Mouse (Mus musculus) liver, adult 2 months (tissue): ENCODE measurements around the gene Bud13. TPM values are rescaled to one million over a fixed set of nuclear protein-coding genes. Genes with fewer than 3 reads are reported as not detected.

Experiments used
- DNase-seq: peaks from one replicate; pipeline ENCODE4 v3.0.0-alpha.2; 2011; ENCODE audit warnings: low read depth, low spot score; ENCODE audit errors: extremely low read depth
- H3K27ac ChIP-seq: fragments of 200-500 bp; replicated peaks from 2 replicates; pipeline ENCODE4 v1.5.1; 2012; ENCODE audit warnings: low read depth, mild to moderate bottlenecking, control low read depth, inconsistent platforms, low read length; ENCODE audit not compliant: insufficient read depth
- H3K27me3 ChIP-seq: fragments of 200-500 bp; 2 replicates; pipeline ENCODE4 v1.6.1; 2012; ENCODE audit warnings: mild to moderate bottlenecking, moderate library complexity, low read length, inconsistent platforms; ENCODE audit not compliant: control insufficient read depth, insufficient read depth
- H3K36me3 ChIP-seq: fragments of 200-500 bp; 2 replicates; pipeline ENCODE4 v1.6.1; 2012; ENCODE audit warnings: low read length, inconsistent platforms; ENCODE audit not compliant: control insufficient read depth, insufficient read depth
- H3K4me1 ChIP-seq: fragments of 200-500 bp; 2 replicates; pipeline ENCODE4 v1.6.1; 2011; ENCODE audit warnings: low read length; ENCODE audit not compliant: control insufficient read depth, insufficient read depth
- H3K4me3 ChIP-seq: fragments of 200-500 bp; 2 replicates; pipeline ENCODE4 v1.5.1; 2011; ENCODE audit warnings: low read depth, mild to moderate bottlenecking, control low read depth, low read length, moderate library complexity; ENCODE audit not compliant: insufficient read depth
- H3K79me2 ChIP-seq: fragments of 200-500 bp; 2 replicates; pipeline ENCODE4 v1.6.1; 2012; ENCODE audit warnings: inconsistent platforms, mild to moderate bottlenecking, low read length, moderate library complexity; ENCODE audit not compliant: control insufficient read depth, insufficient read depth
- H3K9ac ChIP-seq: fragments of 200-500 bp; 2 replicates; pipeline ENCODE4 v1.6.1; 2012; ENCODE audit warnings: low read depth, mild to moderate bottlenecking, control low read depth, inconsistent platforms, low read length
- CTCF ChIP-seq: fragments of 200-500 bp; IDR thresholded peaks from 2 replicates; pipeline ENCODE4 v1.5.1; 2011; ENCODE audit warnings: low read depth, low read length, control low read depth
- POLR2A ChIP-seq: fragments of 200-500 bp; IDR thresholded peaks from 2 replicates; pipeline ENCODE4 v1.6.1; 2011; ENCODE audit warnings: low read length, control low read depth; ENCODE audit not compliant: insufficient read depth; ENCODE audit errors: extremely low read depth
- WGBS: fragments of 180-500 bp; shearing (Covaris S2); methylation state at CpG from one replicate; pipeline ENCODE4 v1.1.7; 2018; 5-methylcytosine and 5-hydroxymethylcytosine counted together
- polyA plus RNA-seq: library from polyadenylated mRNA; depleted of rRNA; stranded (reverse); fragments of >200 nt; gene quantifications from 2 replicates; pipeline ENCODE4 v1.2.3, GENCODE M21; 2012
- total RNA-seq: library from RNA; depleted of rRNA; stranded (reverse); fragments of >200 nt; gene quantifications from 2 replicates; pipeline ENCODE4 v1.2.3, GENCODE M21; 2014

The Bud13 gene
- total and polyA plus RNA-seq, 2 experiments: 3.0 to 3.6 TPM

DNA sequence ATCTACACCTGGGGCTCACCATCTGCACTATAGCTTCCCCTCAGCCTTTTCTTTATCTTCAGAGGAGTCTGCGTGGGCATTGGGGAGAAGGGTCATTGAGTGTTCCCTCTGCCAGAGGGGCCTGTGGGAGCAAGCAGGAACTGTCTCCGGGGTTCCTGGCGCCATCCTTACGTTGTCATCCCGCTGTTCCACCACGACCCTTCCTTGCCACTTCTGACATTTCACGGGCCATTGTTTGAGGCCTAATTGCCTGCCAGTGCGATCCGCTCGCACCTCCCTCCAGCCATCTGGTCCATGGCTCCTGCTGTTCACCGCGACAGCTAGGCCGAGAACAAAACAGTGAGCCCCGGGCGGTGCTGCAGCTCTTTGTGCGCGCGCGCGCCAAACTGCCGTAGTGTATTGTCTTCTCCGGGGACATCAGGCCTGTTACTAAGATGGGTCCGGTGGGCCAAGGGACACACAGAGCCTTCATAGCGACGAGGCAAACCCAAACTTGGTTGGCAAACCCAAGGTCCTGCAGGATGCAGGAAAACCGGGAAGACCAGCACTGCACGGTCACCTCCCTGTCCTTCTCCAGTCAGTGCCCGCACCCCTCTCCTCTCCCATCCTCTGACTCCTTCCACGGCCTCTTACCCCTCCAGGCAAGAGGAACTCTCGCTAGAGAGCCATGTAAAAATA, 45.9 kb downstream of the Bud13 start:
- no peak for DNase-seq

DNA sequence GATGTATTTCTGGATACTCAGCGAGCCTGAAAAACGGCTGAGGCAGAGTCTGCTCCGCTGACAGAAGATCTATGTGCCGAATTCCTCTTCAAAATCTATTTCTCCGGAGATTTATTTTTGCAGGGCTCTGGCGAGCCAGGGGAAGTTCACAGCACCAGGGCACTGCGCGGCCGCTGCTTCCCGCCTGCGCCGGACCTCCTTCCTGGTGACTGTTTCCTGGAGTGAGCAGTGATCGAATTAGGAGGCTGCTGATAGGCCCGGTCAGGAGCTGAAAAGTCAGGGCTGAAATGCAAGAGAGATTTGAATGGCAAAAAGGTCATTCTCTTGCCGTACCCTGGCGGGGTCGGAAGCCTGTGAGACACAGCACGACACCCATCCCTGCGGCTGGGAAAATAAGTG, 46.4 kb downstream of the Bud13 start:
- Histone ChIP-seq H3K36me3 (no peaks in the 10 kb centered on the region), H3K9ac (0 out of 2 replicates have a peak overlapping the region, but pooled peaks have one; percentile 21), H3K27ac (no peak overlapping the region), H3K79me2 (no peaks in the 10 kb centered on the region), H3K4me1 (no peaks in the 10 kb centered on the region), H3K27me3 (peaks cover 8% of the 10 kb centered on the region; the same call in 1 of the 2 replicates), H3K4me3 (peak overlapping the region; percentile 35)
- DNase-seq: no peak
- WGBS: 5% methylated on average over 19 of the region's 19 CpGs
- TF ChIP-seq CTCF (no peak), POLR2A (no peak)

More for the DNA sequence above, 45.9 kb downstream of the Bud13 start:
- TF ChIP-seq CTCF: no peak
- WGBS: 11% methylated on average over 30 of the region's 30 CpGs
- H3K27me3 ChIP-seq: peaks cover 8% of the 10 kb centered on the region; the same call in 1 of the 2 replicates
- no peaks in the 10 kb centered on the region for H3K79me2 ChIP-seq
- no peaks in the 10 kb centered on the region for H3K4me1 ChIP-seq
- H3K36me3 ChIP-seq: no peaks in the 10 kb centered on the region
- H3K9ac ChIP-seq: peak overlapping the region; percentile 21; the same call in 1 of the 2 replicates
- H3K27ac ChIP-seq: no peak overlapping the region
- peak overlapping the region; percentile 35 for H3K4me3 ChIP-seq

DNA sequence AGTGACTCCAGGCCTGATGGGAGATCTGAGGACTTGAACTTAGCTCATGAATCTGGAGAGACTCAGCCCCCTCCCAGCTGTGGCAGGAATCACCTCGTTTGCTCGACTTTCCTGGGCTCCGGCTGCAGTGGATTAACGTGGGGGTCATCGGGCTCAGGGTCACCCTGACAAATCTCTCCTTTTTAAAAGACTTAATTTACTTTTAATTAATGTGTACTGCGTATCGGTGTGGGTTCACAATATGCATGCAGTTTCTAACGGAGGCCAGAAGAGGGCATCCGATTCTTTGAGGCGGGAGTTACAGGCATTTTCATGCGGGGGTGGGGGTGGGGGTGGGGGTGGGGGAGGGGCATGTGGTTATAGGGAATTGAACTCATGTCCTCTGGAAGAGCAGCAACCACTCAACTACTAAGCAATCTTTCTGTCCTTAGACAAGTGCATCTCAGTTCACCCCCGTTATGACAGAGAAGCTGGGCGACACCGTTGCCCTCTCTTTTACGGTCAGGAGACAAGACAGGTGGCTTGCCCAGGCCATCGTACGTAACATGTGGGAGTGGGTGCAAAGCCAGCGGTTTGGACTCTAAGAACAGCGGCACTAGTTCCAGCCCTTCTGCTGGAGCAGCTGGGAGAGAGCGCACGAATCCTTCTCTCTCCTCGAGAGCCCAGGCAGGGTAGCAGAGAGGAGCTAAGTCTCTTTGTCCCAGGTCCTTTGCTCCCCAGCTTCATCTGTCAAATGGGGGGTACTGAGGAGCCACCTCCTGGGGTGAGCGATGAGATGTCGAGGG, 47.2 kb downstream of the Bud13 start:
- no peak for TF ChIP-seq POLR2A
- TF ChIP-seq CTCF: no peak
- Histone ChIP-seq H3K27ac (no peak overlapping the region), H3K9ac (no peak overlapping the region), H3K36me3 (no peaks in the 10 kb centered on the region), H3K27me3 (peaks cover 11% of the 10 kb centered on the region; the same call in 1 of the 2 replicates), H3K4me1 (no peaks in the 10 kb centered on the region), H3K4me3 (no peak overlapping the region), H3K79me2 (no peaks in the 10 kb centered on the region)
- WGBS: 30% methylated on average over 24 of the region's 24 CpGs
- no peak for DNase-seq

DNA sequence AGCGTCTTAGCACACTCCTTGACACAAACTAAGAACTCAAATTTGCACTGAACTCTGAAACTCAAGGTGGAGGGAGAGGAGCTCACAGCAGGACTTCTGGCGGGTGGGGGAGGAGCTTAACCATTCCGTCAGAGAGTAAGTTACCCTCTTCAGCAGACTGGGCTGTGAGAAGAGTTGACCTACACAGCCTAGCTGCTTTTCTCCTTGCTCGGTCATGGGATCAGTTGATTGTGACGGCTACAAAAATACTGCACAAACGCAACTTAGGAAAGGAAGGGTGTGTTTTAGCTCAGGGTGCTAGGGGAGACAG, 47.7 kb downstream of the Bud13 start:
- Histone ChIP-seq H3K4me1 (no peaks in the 10 kb centered on the region), H3K79me2 (no peaks in the 10 kb centered on the region), H3K27ac (no peak overlapping the region), H3K9ac (no peak overlapping the region), H3K36me3 (no peaks in the 10 kb centered on the region), H3K4me3 (no peak overlapping the region), H3K27me3 (peaks cover 11% of the 10 kb centered on the region; the same call in 1 of the 2 replicates)
- DNase-seq: no peak
- 49% methylated on average over 6 of the region's 6 CpGs for WGBS
- no peak for TF ChIP-seq CTCF
- no peak for TF ChIP-seq POLR2A

DNA sequence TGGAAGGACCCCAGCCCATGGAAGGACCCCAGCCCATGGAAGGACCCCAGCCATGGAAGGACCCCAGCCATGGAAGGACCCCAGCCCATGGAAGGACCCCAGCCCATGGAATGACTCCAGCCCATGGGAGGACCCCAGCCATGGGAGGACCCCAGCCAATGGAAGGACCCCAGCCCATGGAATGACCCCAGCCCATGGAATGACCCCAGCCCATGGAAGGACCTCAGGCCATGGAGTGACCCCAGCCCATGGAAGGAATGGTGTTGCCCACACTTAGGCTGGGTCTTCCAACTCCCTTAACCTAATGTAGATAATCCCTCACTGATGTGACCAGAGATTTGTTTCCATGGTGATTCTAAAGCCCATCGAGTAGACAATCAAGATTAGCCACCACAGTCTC, 48.5 kb downstream of the Bud13 start:
- Histone ChIP-seq H3K27ac (no peak overlapping the region), H3K79me2 (no peaks in the 10 kb centered on the region), H3K4me1 (no peaks in the 10 kb centered on the region), H3K27me3 (peaks cover 11% of the 10 kb centered on the region; the same call in 1 of the 2 replicates), H3K9ac (no peak overlapping the region), H3K4me3 (no peak overlapping the region), H3K36me3 (no peaks in the 10 kb centered on the region)
- no peak for DNase-seq
- TF ChIP-seq CTCF: no peak
- WGBS: 89% methylated on average over 1 of the region's 1 CpGs
